Mouse (Mus musculus): ENCODE results near the gene Ttc30a2. TPM values are rescaled to one million over a fixed set of nuclear protein-coding genes. Genes with fewer than 3 reads are reported as not detected.

Ttc30a2 gene
- total RNA-seq, 2 experiments from 2014 or later = not detected

DNA sequence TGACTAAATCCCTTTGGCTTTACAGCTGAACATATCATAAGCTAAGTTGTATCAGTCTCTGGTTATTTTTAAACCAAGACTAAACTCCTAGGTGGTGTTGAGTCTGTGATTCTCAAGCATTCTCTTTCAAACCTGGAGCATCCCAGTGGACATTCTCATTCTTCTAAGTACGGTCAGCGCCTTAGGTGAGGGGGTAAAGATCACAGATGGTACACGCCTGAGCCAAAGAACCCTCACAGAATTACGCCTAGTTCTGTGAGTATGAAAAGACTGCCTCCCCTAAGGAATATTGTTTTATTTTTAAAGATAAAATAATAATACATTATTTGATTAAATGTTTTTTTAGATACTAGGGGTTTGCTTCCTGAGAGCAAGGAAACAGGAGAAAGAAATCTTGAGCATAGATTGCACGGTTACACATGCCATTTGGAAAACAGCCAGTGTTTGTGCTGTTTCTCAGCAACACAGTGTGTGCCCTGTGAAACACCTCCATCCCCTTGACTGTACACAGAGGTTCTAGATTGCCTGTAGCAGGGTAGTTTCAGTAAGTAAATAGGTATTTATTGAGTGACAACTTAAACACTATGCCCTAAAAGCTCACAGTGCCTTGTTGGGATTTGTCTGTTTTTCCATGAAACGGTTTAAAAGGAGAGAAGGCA is 48.1 kb downstream of the Ttc30a2 start:
- ATAC-seq (ENCODE audit: poor library complexity, severe bottlenecking) = no peak

DNA sequence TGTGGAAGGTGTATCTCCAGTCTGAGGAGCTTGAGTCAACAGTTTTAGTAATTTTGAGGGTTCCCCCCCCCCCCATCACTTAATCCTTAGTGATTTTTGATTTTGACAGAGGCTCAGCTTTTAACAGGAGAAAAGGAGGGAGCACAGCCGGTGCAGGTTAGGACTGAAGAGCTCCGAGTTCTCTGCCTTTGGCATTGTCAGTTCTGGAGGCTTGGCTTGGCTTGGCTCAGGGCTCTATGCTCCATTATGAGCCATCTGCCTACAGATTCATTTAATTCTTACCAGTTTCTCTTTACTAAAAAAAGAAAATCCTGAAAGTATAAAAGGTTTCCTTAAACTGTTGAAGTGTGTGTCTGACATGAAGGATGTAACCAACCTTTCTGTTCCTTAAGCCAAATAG is 48.8 kb downstream of the Ttc30a2 start:
- ATAC-seq (ENCODE audit: poor library complexity, severe bottlenecking) = no peak

DNA sequence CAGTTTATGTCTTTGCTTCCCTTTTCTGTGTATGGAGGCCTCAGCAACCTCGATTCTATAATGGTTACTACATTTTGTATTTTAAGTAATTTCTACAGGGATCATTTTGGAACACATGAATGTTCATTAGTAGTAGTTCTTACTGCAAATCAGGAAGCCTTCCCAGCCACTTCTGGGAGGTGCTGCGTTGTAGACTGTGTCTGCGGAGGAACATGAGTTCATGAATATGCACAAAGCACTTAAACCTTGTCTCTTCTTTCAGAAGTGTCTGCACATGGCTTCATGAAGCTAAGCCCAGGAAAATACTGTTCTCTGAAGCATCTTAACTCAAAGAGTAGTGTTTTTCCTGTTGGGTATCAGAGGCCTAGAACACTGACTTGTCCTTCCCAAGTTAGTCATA is 50.0 kb downstream of the Ttc30a2 start:
- ATAC-seq (ENCODE audit: poor library complexity, severe bottlenecking) = no peak

DNA sequence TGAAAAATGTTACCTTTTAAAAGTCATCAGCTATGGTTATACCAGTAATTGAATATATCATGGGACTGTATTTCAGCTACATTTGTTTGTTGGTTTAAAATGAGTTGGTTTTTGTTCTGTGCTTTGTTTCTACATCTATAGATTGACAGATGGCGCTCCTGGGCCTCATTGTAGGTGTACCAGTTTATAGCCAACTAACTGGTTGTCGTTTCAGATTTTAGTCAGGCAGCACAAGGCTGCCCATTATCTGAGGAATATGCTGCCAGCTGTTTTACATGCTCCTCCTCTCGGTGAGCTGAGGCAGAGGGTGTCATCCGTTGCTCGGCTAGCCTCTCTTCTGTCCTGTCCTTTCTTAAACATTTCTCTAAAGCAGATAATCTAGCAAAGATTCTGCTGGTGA is 51.9 kb downstream of the Ttc30a2 start:
- ATAC-seq (ENCODE audit: poor library complexity, severe bottlenecking) = no peak

Other genes starting within 250 kb of the Ttc30a2 start
- gene Agps, start 146.0 kb downstream of the Ttc30a2 start, total RNA-seq (2015) = 82.9 and 92.0 TPM in 2 replicates
- gene Agps, start 146.0 kb downstream of the Ttc30a2 start, total RNA-seq (2017) = 81.7 and 82.2 TPM in 2 replicates
- 1.8 TPM in 2 replicates for gene Ttc30b, start 39.6 kb downstream of the Ttc30a2 start, total RNA-seq (2015)
- 2.1 and 2.3 TPM in 2 replicates for gene Ttc30b, start 39.6 kb downstream of the Ttc30a2 start, total RNA-seq (2017)
- 1.4 and 2.6 TPM in 2 replicates for gene Ttc30a1, start 3.8 kb upstream of the Ttc30a2 start, total RNA-seq (2015)
- 2.2 and 2.8 TPM in 2 replicates for gene Ttc30a1, start 3.8 kb upstream of the Ttc30a2 start, total RNA-seq (2017)

Measured in megakaryocyte, adult 5-6 weeks (primary cell).